Mouse (Mus musculus) megakaryocyte, embryonic 14.5 days (primary cell): ENCODE results near the gene Mrgprh.

ENCODE experiments used
- FLI1 ChIP-seq: IDR thresholded peaks from 2 replicates; pipeline ENCODE4 v1.6.1; 2012; ENCODE audit warnings: low read length, inconsistent platforms, mixed read lengths
- GATA1 ChIP-seq: IDR thresholded peaks from 3 replicates; pipeline ENCODE4 v1.6.1; 2012; ENCODE audit warnings: mixed read lengths, low read length, inconsistent platforms, borderline replicate concordance

GRCm38 (mm10) chr17:12849778-12850382, 26.0 kb upstream of the Mrgprh start:
- TF ChIP-seq FLI1 = no peak
- TF ChIP-seq GATA1 = no peak
